Mouse (Mus musculus): ENCODE data around the gene Kif22.

GRCm38 (mm10) chr7:127082995-127083394, 40.7 kb upstream of the Kif22 start:
- TF ChIP-seq CTCF (IDR thresholded peaks at IDR 0.05; ENCODE audit: borderline replicate concordance, control insufficient read depth, extremely low read depth, insufficient read depth, low read length, poor library complexity) (no peak), POLR2A (IDR thresholded peaks at IDR 0.05; ENCODE audit: control insufficient read depth, extremely low read depth, insufficient read depth, low read length, poor library complexity) (no peak)

Data from thymus, adult 2 months (tissue).